Mouse (Mus musculus) liver, embryonic 13.5 days (tissue): Measurements from ENCODE around the gene Prpf4. TPM values are rescaled to one million over a fixed set of nuclear protein-coding genes. Genes with fewer than 3 reads are reported as not detected.

Source experiments
- ATAC-seq: fragments of 200-750 bp; cut with Nextera tagmentation; 2 replicates; pipeline ENCODE4 v1.8.0; 2017; ENCODE audit warnings: low read depth, mild to moderate bottlenecking, moderate number of reproducible peaks, moderate library complexity
- DNase-seq: peaks from one replicate; pipeline ENCODE4 v3.0.0; 2022
- H3K27ac ChIP-seq: fragments of 300-500 bp; sonication (generic); 2 replicates; pipeline ENCODE4 v1.5.1; 2015; ENCODE audit warnings: moderate library complexity, mild to moderate bottlenecking, inconsistent platforms
- H3K27me3 ChIP-seq: fragments of 300-500 bp; sonication (generic); 2 replicates; pipeline ENCODE4 v1.6.1; 2015; ENCODE audit warnings: mild to moderate bottlenecking, inconsistent platforms
- H3K36me3 ChIP-seq: fragments of 300-500 bp; sonication (generic); 2 replicates; pipeline ENCODE4 v1.6.1; 2015; ENCODE audit warnings: mild to moderate bottlenecking, inconsistent platforms
- H3K4me1 ChIP-seq: fragments of 300-500 bp; sonication (generic); replicated peaks from 2 replicates; pipeline ENCODE4 v1.6.1; 2015; ENCODE audit warnings: inconsistent platforms
- H3K4me2 ChIP-seq: fragments of 300-500 bp; sonication (generic); 2 replicates; pipeline ENCODE4 v1.6.1; 2015; ENCODE audit warnings: inconsistent platforms, mild to moderate bottlenecking, moderate library complexity
- H3K4me3 ChIP-seq: fragments of 300-500 bp; sonication (generic); replicated peaks from 2 replicates; pipeline ENCODE4 v1.5.1; 2015; ENCODE audit warnings: mild to moderate bottlenecking, inconsistent platforms
- H3K9ac ChIP-seq: fragments of 300-500 bp; sonication (generic); 2 replicates; pipeline ENCODE4 v1.6.1; 2015; ENCODE audit warnings: mild to moderate bottlenecking, inconsistent platforms
- H3K9me3 ChIP-seq: fragments of 300-500 bp; sonication (generic); replicated peaks from 2 replicates; pipeline ENCODE4 v1.6.1; 2016; ENCODE audit warnings: inconsistent platforms
- WGBS: fragments of 180-500 bp; shearing (Covaris S2); methylation state at CpG from one replicate; pipeline ENCODE4 v1.1.7; 2015; ENCODE audit not compliant: insufficient replicate concordance; 5-methylcytosine and 5-hydroxymethylcytosine counted together
- polyA plus RNA-seq: library from polyadenylated mRNA; unstranded; fragments of >200 nt; fragmentation: Nextera tagmentation; extraction: Ambion mirVana; gene quantifications from 2 replicates; pipeline ENCODE4 v1.2.1, GENCODE M21; 2015

Gene Prpf4
- polyA plus RNA-seq, 1 experiment from 2014 or later, result 13.1 TPM

GRCm38 (mm10) chr4:62411606-62412005 is 3.0 kb downstream of the Prpf4 start:
- peaks cover 25% of the 10 kb centered on the region for H3K4me1 ChIP-seq
- H3K27me3 ChIP-seq, result no peaks in the 10 kb centered on the region
- H3K36me3 ChIP-seq, result peaks cover 61% of the 10 kb centered on the region
- WGBS, result 72% methylated on average over 10 of the region's 10 CpGs
- no peaks in the 10 kb centered on the region for H3K9me3 ChIP-seq
- H3K27ac ChIP-seq, result no peak overlapping the region
- DNase-seq, result no peak
- no peak overlapping the region for H3K9ac ChIP-seq
- H3K4me2 ChIP-seq, result no peak overlapping the region
- H3K4me3 ChIP-seq, result 0 out of 2 replicates have a peak overlapping the region, but pooled peaks have one; percentile 0
- ATAC-seq, result no peak

DNA sequence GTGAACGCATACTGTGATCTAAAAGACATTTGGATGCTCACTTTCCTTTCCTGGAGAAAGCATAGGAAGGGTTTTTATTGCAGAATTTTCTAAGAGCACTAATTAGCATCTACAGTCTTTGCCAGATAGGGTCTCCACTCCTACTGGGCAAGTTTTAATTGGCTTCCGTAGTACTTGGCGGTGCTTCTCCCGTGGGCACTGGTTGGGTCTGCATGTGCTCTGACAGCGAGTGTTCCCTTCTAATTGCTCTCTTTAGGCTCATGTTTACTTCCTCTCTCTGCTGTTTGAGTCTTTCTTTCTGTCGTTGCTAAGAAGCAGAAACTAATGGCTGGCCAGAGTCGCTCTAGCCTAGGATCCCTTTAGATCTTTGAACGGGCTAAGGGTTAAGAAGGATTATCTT is 9.9 kb downstream of the Prpf4 start:
- Histone ChIP-seq H3K9me3 (no peaks in the 10 kb centered on the region), H3K27me3 (no peaks in the 10 kb centered on the region), H3K9ac (no peak overlapping the region), H3K4me1 (no peaks in the 10 kb centered on the region), H3K36me3 (peaks cover 100% of the 10 kb centered on the region), H3K27ac (no peak overlapping the region), H3K4me2 (no peak overlapping the region), H3K4me3 (no peak overlapping the region)
- ATAC-seq, result no peak
- DNase-seq, result no peak
- WGBS, result 87% methylated on average over 8 of the region's 8 CpGs

GRCm38 (mm10) chr4:62419091-62419490 is 10.5 kb downstream of the Prpf4 start:
- no peak for DNase-seq
- H3K9ac ChIP-seq, result no peak overlapping the region

GRCm38 (mm10) chr4:62425891-62426290 is 17.3 kb downstream of the Prpf4 start:
- Histone ChIP-seq H3K27me3 (no peaks in the 10 kb centered on the region), H3K4me3 (no peak overlapping the region), H3K4me2 (no peak overlapping the region), H3K27ac (no peak overlapping the region), H3K36me3 (peaks cover 55% of the 10 kb centered on the region), H3K4me1 (peaks cover 6% of the 10 kb centered on the region), H3K9me3 (no peaks in the 10 kb centered on the region), H3K9ac (no peak overlapping the region)
- ATAC-seq, result no peak
- DNase-seq, result no peak
- WGBS, result 80% methylated on average over 4 of the region's 4 CpGs

More at GRCm38 (mm10) chr4:62419091-62419490, 10.5 kb downstream of the Prpf4 start:
- no peaks in the 10 kb centered on the region for H3K4me1 ChIP-seq
- H3K27me3 ChIP-seq, result no peaks in the 10 kb centered on the region
- ATAC-seq, result no peak
- H3K27ac ChIP-seq, result no peak overlapping the region
- WGBS, result 88% methylated on average over 6 of the region's 6 CpGs
- H3K9me3 ChIP-seq, result no peaks in the 10 kb centered on the region
- H3K4me3 ChIP-seq, result no peak overlapping the region
- H3K4me2 ChIP-seq, result no peak overlapping the region
- H3K36me3 ChIP-seq, result peaks cover 100% of the 10 kb centered on the region

- WGBS, result 53% methylated on average over 17 of the region's 17 CpGs
- Histone ChIP-seq H3K4me1 (peaks cover 16% of the 10 kb centered on the region), H3K4me3 (no peak overlapping the region), H3K36me3 (peaks cover 32% of the 10 kb centered on the region), H3K9ac (no peak overlapping the region), H3K27me3 (no peaks in the 10 kb centered on the region), H3K9me3 (no peaks in the 10 kb centered on the region), H3K27ac (no peak overlapping the region), H3K4me2 (no peak overlapping the region)
- ATAC-seq (no peak), DNase-seq (no peak)
These were observed 19.6 kb downstream of the Prpf4 start for GRCm38 (mm10) chr4:62427978-62428758.

DNA sequence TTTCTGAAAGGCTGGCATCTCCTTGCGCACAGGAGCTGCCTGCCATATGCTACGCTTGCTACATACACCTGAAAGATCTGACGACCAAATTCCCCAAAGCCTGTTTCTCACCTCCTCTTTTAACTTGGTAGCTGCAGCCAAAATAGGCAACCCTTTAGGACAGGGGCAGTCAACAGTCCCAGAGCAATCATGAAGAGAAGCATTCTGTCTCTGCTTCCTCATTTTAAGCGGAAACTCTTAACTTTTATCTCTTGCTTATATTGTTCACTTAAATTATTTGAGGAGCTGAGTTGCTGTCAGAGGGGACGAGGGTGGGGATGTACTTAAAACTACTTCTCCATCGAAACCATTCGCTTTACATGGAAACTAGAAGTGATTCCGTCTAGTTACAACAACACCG is 21.0 kb downstream of the Prpf4 start:
- DNase-seq, result no peak
- Histone ChIP-seq H3K36me3 (peaks cover 20% of the 10 kb centered on the region), H3K4me2 (no peak overlapping the region), H3K9ac (no peak overlapping the region), H3K27ac (no peak overlapping the region), H3K4me3 (no peak overlapping the region), H3K27me3 (no peaks in the 10 kb centered on the region), H3K4me1 (peaks cover 16% of the 10 kb centered on the region), H3K9me3 (no peaks in the 10 kb centered on the region)
- no peak for ATAC-seq
- 67% methylated on average over 9 of the region's 9 CpGs for WGBS

GRCm38 (mm10) chr4:62430678-62431077 is 22.1 kb downstream of the Prpf4 start:
- DNase-seq (no peak), ATAC-seq (no peak)
- H3K27ac ChIP-seq, result peak overlapping the region; percentile 40
- H3K4me3 ChIP-seq, result no peak overlapping the region
- H3K9ac ChIP-seq, result no peak overlapping the region
- no peaks in the 10 kb centered on the region for H3K9me3 ChIP-seq
- H3K36me3 ChIP-seq, result peaks cover 9% of the 10 kb centered on the region
- H3K4me2 ChIP-seq, result no peak overlapping the region
- H3K27me3 ChIP-seq, result no peaks in the 10 kb centered on the region
- peaks cover 16% of the 10 kb centered on the region for H3K4me1 ChIP-seq

DNA sequence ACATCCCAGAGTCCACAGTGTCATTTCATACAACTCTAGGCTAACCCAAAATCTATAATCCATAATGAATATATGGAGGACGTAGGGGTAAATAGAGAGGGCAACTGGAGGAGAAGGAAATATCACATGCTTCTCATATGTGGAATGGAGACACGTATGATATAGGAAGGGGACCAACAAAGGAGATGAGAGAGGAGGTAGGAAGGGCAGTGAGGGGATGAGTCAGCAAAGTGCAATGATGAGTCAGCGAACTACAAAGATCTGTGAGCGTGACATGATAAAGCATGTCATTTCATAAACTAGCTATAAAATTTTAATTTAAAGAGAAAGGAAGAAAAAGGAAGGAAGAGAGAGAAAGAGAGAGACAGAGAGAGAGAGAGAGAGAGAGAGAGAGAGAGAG is 22.9 kb downstream of the Prpf4 start:
- H3K9me3 ChIP-seq, result no peaks in the 10 kb centered on the region
- H3K27ac ChIP-seq, result peak overlapping the region; percentile 40
- peak; percentile 74 for ATAC-seq
- H3K27me3 ChIP-seq, result no peaks in the 10 kb centered on the region
- no peak overlapping the region for H3K4me2 ChIP-seq
- H3K4me3 ChIP-seq, result no peak overlapping the region
- peaks cover under 1% of the 10 kb centered on the region; the same call in 1 of the 2 replicates for H3K36me3 ChIP-seq
- DNase-seq, result peak; percentile 68
- WGBS, result 44% methylated on average over 4 of the region's 4 CpGs
- H3K9ac ChIP-seq, result no peak overlapping the region
- peaks cover 16% of the 10 kb centered on the region for H3K4me1 ChIP-seq

DNA sequence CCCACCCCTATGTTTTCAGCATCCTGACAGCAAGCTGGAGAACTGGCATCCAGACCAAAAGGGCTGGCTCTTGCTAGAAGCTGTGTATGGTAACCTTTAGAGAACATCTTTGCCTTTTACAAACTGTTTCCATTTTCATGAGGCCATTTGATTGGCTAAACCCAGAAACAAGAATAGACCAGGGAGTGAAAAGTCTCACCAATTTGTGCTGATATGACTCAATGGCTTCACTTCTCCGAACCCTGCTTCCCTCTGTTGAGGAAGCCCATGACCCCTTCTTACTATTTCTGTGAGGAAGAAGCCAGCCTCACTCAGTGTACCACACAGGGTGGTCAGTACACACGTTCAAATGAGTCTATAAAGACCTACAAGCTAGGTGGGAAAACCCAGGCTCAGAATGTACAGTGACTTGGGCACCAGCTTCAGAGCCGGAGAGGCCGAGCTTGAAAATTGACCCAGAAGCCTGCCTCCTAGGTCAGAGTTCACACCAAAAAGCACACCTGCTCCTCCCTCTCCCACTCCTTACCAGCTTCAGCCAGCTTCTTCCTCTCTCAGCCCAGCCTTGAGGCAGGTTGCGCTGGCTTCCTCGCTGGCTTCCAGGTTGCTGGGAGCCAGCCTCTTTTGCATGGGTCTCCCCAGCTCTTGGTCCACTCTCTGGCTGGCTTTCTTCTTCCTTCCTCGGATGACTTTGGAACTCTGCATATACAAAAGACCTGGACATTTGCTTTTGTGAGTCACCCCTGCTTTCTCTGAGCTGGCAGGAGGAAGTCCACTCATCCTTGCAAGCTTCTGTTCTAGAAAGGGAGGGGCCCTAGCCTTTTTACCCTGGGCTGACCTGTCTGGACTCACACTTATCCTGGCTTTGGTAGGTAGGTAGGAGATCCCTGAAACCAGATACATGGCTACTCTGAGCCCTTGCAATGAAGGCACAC is 25.6 kb downstream of the Prpf4 start:
- Histone ChIP-seq H3K4me3 (no peak overlapping the region), H3K27ac (no peak overlapping the region), H3K36me3 (no peaks in the 10 kb centered on the region), H3K9me3 (no peaks in the 10 kb centered on the region), H3K9ac (no peak overlapping the region), H3K4me1 (peaks cover 16% of the 10 kb centered on the region), H3K4me2 (no peak overlapping the region), H3K27me3 (no peaks in the 10 kb centered on the region)
- no peak for ATAC-seq
- no peak for DNase-seq
- 63% methylated on average over 7 of the region's 7 CpGs for WGBS

- ATAC-seq (no peak), DNase-seq (no peak)
- H3K36me3 ChIP-seq, result no peaks in the 10 kb centered on the region
These were observed 26.5 kb downstream of the Prpf4 start, which contains the start of gene Rnf183 for GRCm38 (mm10) chr4:62435081-62435480. Gene Rnf183, minus strand, starts transcription at chr4:62435252.

DNA sequence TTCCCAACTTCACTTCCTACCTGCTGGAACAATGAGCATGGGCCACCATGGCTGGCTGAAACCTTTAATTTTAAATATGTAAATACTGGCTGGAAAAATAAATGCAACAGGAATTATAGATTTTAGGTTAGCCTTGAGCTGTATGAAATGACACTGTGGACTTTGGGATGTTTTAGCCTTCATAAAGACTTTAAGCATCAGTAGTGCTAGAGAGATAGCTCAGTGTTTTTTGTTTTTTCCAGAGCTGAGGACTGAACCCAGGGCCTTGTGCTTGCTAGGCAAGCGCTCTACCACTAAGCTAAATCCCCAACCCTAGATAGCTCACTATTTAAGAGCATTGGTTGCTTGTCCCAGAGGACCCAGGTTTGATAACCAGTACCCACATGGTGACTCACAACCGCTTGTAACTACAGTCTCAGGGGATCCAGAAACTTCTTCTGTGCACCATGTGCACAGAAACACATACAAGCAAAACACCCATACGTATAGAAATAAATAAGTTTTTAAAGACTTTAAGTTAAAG is 28.7 kb downstream of the Prpf4 start:
- no peaks in the 10 kb centered on the region for H3K27me3 ChIP-seq
- ATAC-seq (no peak), DNase-seq (no peak)
- H3K36me3 ChIP-seq, result no peaks in the 10 kb centered on the region
- 73% methylated on average over 3 of the region's 3 CpGs for WGBS
- no peak overlapping the region for H3K4me2 ChIP-seq
- peaks cover under 1% of the 10 kb centered on the region; the same call in 1 of the 2 replicates for H3K4me1 ChIP-seq
- no peak overlapping the region for H3K4me3 ChIP-seq
- H3K27ac ChIP-seq, result no peak overlapping the region
- H3K9ac ChIP-seq, result no peak overlapping the region
- no peaks in the 10 kb centered on the region for H3K9me3 ChIP-seq

More at GRCm38 (mm10) chr4:62435081-62435480, 26.5 kb downstream of the Prpf4 start, which contains the start of gene Rnf183:
- Histone ChIP-seq H3K27ac (no peak within 1 kb of the TSS), H3K4me1 (peaks cover 14% of the 10 kb centered on the region), H3K9me3 (no peaks in the 10 kb centered on the region), H3K9ac (no peak within 1 kb of the TSS), H3K4me2 (no peak within 1 kb of the TSS), H3K27me3 (no peaks in the 10 kb centered on the region), H3K4me3 (no peak within 1 kb of the TSS)
- WGBS, result 67% methylated on average over 6 of the region's 6 CpGs
